Mouse (Mus musculus): ENCODE measurements around the gene Prph.
A peak's percentile ranks its signal among the peaks of the same experiment; 100 is the strongest.

Gene Prph

DNA sequence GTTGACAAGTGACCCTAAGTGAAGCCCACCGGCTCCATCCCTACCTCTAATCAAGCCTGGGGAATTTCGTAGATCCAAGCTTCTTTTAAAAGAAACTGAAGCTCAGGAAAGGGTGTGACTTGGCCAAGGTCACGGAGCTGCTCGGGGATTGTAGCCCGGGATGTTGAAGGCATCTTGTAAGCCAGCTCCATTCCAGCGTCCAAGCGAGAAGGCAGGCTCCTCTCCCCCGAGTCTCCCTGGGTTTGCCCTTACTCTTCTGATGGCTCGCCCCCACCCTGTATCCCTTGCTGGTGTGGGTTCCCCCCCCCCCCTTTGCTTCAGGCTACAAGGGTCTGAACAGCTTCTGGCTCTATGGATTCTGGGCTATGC lies 43.5 kb downstream of the Prph start:
- no peak for DNase-seq (ENCODE audit: low spot score in 2 of 2)

DNA sequence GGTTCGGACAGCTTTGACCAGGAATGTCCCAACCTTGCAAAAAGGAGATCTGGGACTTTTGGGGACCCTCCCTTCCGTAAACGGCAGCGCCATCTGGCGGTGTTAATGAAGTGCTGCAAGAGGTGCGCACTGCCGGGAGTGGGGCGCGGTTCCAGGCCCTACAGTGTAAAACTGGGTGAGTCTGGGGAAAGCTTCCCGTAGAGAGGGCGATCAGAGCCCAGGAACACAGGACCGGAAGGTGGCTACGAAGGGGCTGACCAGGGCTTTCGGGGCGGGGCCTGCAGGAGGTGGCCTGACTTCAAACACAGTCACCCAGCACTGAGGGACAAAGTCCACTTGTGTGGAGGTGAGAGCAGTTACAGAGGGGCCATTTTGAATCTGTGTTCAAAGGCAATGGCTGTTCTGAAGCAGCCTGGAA lies 44.2 kb downstream of the Prph start:
- peak in 1 of 2 experiments; percentile 48 for DNase-seq (ENCODE audit: low spot score in 2 of 2)

DNA sequence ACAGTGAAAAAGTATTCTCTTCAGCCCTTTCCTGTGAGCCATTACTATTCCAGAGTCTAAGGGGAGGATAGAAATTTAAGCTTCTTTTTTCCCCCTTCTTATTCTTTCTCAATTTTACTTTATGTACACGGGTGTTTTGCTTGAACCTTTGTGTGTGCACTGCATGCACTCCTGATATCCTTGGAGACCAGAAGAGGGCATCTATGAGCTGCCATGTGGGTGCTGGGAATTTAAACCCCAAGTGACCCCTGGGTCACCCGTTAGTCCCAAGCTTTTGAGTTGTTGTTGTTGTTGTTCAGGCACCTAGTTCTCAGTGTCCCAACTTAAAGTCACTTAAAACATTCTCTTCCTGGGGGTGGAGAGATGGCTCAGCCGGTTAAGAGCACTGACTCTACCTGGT lies 45.0 kb downstream of the Prph start:
- DNase-seq (ENCODE audit: low spot score in 2 of 2) = no peak

DNA sequence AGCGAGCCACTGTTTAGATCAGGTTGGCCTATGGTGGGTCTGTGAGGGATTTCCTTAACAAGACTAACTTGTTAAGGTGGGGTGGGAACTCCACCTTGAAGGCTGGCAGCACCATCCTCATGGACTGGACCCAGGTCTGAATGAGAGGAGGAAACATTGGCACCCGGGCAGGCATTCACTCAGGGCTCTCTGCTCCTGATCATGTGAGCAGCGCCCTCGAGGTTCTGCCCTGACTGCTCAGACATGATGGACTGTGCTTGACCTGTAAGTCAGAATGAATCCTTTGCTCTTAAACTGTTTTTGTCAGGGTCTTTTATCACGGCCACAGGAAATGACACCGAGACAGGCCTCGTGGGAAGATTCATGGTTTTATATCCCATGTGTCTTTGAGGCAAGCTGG lies 50.3 kb downstream of the Prph start:
- DNase-seq (ENCODE audit: low spot score in 2 of 2) = no peak

DNA sequence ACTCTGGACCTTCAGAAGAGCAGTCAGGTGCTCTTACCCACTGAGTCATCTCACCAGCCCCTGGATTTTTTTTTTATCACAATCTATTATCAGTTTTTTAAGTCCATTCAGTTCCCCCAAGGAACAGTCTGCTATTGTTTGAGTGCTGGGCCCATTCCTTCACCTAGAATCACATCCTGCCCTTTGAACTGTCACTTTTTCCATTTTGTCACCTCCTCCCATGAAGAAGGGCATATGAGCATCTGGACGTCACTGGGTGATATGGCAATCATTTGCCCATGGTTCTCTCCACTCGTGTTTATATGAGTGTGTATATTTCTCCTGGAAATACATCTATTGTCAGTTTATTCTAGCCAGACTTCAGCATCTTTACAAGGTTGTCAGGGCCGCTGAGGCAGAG lies 52.9 kb downstream of the Prph start:
- no peak for DNase-seq (ENCODE audit: low spot score in 2 of 2)

Data from cerebellum, postnatal 4 days (tissue).